Mouse (Mus musculus) stomach, postnatal 0 days (tissue): Measurements from ENCODE around the gene Zfp385b. TPM values are rescaled to one million over a fixed set of nuclear protein-coding genes. Genes with fewer than 3 reads are reported as not detected.

ENCODE experiments used
- ATAC-seq: fragments of 200-750 bp; cut with Nextera tagmentation; 2 replicates; pipeline ENCODE4 v1.8.0; 2017; ENCODE audit not compliant: low FRiP score, low TSS enrichment
- DNase-seq: peaks from one replicate; pipeline ENCODE4 v3.0.0-alpha.2; 2016; ENCODE audit warnings: low spot score
- H3K27ac ChIP-seq: fragments of 300-500 bp; sonication (generic); replicated peaks from 2 replicates; pipeline ENCODE4 v1.5.1; 2014; ENCODE audit warnings: mild to moderate bottlenecking, control low read depth
- H3K27me3 ChIP-seq: fragments of 300-500 bp; sonication (generic); 2 replicates; pipeline ENCODE4 v1.6.1; 2014; ENCODE audit warnings: low read length; ENCODE audit not compliant: control insufficient read depth, insufficient read depth
- H3K36me3 ChIP-seq: fragments of 300-500 bp; sonication (generic); 2 replicates; pipeline ENCODE4 v1.6.1; 2014; ENCODE audit warnings: low read length, mixed read lengths; ENCODE audit not compliant: control insufficient read depth, insufficient read depth
- H3K4me1 ChIP-seq: fragments of 300-500 bp; sonication (generic); replicated peaks from 2 replicates; pipeline ENCODE4 v1.6.1; 2014; ENCODE audit warnings: antibody characterized with exemption; ENCODE audit not compliant: control insufficient read depth, insufficient read depth
- H3K4me2 ChIP-seq: fragments of 300-500 bp; sonication (generic); replicated peaks from 2 replicates; pipeline ENCODE4 v1.6.1; 2014; ENCODE audit warnings: low read depth, mild to moderate bottlenecking, control low read depth, moderate library complexity
- H3K4me3 ChIP-seq: fragments of 300-500 bp; sonication (generic); 2 replicates; pipeline ENCODE4 v1.5.1; 2014; ENCODE audit warnings: low read depth, low read length, control low read depth
- H3K9ac ChIP-seq: fragments of 300-500 bp; sonication (generic); 2 replicates; pipeline ENCODE4 v1.6.1; 2014; ENCODE audit warnings: mild to moderate bottlenecking, low read length, control low read depth, mixed read lengths
- H3K9me3 ChIP-seq: fragments of 300-500 bp; sonication (generic); 2 replicates; pipeline ENCODE4 v1.6.1; 2016; ENCODE audit warnings: low read length; ENCODE audit not compliant: control insufficient read depth
- CTCF ChIP-seq: IDR thresholded peaks from 2 replicates; pipeline ENCODE4 v1.5.1; 2016; ENCODE audit warnings: antibody characterized with exemption, low read depth, mild to moderate bottlenecking, moderate library complexity
- EP300 ChIP-seq: optimal IDR thresholded peaks from 2 replicates; pipeline ENCODE3; 2016; ENCODE audit warnings: antibody characterized with exemption
- WGBS: fragments of 180-500 bp; shearing (Covaris S2); extraction: QIAGEN DNeasy Blood & Tissue Kit; methylation state at CpG from one replicate; pipeline ENCODE4 v1.1.7; 2014; 5-methylcytosine and 5-hydroxymethylcytosine counted together
- polyA plus RNA-seq: library from polyadenylated mRNA; unstranded; fragments of >200 nt; fragmentation: Nextera tagmentation; extraction: Ambion mirVana; gene quantifications from 2 replicates; pipeline ENCODE4 v1.2.1, GENCODE M21; 2015

Gene Zfp385b
- polyA plus RNA-seq, 1 experiment from 2014 or later = 10.2 TPM

DNA sequence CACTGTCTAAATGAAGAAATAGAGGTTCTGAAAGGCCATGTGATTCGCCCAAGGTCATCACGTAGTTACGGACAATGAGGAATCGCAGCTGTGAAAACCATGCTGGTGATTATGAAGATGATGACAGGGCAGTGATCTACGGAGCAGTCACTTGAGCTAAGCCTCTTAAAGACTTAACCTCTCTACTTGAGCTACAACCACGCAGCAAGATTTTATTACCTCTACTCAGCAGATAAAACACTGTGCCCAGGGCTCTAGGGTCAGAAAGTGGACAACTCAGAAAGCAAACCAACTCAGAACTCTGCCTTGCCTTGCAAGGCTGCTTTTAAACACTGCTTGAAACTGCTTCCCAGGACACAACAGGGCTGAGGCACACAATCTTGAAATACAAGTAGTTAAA, 291.8 kb downstream of the Zfp385b start:
- Histone ChIP-seq H3K4me3 (no peak overlapping the region), H3K4me2 (no peak overlapping the region), H3K4me1 (no peaks in the 10 kb centered on the region), H3K9me3 (no peaks in the 10 kb centered on the region), H3K36me3 (no peaks in the 10 kb centered on the region), H3K27ac (no peak overlapping the region), H3K9ac (no peak overlapping the region), H3K27me3 (no peaks in the 10 kb centered on the region)
- WGBS = 69% methylated on average over 6 of the region's 6 CpGs
- ATAC-seq (no peak), DNase-seq (no peak)
- no peak for TF ChIP-seq EP300
- no peak for TF ChIP-seq CTCF

DNA sequence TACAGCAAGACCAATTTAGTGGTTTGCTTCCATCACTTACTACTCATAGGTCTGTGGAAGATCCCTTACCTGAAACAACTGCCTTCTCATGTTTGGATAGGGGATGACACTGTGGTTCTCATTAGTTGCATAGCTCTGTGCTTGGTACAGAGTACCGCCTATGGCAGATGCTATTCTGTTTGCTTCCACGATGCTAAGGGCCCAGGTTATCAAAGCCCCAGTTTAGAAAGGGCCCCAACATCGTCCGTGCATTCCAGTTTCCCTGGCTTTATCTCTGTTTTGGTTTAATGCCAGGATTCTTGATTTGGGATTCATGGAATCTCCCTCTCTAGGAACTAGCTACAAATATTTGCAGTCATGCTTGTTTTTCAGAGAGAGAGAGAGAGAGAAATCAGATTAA, 292.6 kb downstream of the Zfp385b start:
- no peak overlapping the region for H3K27ac ChIP-seq
- TF ChIP-seq EP300 (no peak), CTCF (no peak)
- no peak overlapping the region for H3K4me3 ChIP-seq
- WGBS = 45% methylated on average over 4 of the region's 4 CpGs
- H3K36me3 ChIP-seq = no peaks in the 10 kb centered on the region
- no peak overlapping the region for H3K9ac ChIP-seq
- H3K4me1 ChIP-seq = no peaks in the 10 kb centered on the region
- no peak overlapping the region for H3K4me2 ChIP-seq
- no peak for ATAC-seq
- DNase-seq = no peak
- no peaks in the 10 kb centered on the region for H3K9me3 ChIP-seq
- H3K27me3 ChIP-seq = no peaks in the 10 kb centered on the region

DNA sequence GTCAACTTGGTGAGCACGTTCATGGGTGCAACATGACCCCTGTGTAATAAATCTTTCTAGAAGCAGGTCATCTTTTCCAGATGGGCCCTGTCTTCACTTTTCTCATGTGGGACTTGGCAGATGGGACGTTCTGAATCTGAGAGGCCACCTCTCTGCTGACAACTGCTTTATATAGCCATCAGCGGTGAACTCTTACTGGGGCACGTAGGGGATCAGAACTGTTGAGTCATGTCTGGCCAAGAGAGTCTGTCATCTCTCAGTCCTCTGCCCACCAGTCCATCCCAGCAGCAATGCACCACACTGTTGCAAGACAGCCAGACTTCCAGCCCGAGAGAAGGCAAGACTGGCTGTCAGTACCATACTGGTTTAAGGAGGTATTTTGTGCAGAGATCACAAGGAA, 293.1 kb downstream of the Zfp385b start:
- TF ChIP-seq EP300 = no peak
- TF ChIP-seq CTCF = no peak
- Histone ChIP-seq H3K4me3 (no peak overlapping the region), H3K36me3 (no peaks in the 10 kb centered on the region), H3K27ac (no peak overlapping the region), H3K9me3 (no peaks in the 10 kb centered on the region), H3K9ac (no peak overlapping the region), H3K4me2 (no peak overlapping the region), H3K27me3 (no peaks in the 10 kb centered on the region), H3K4me1 (no peaks in the 10 kb centered on the region)
- no peak for ATAC-seq
- WGBS = 75% methylated on average over 5 of the region's 5 CpGs
- no peak for DNase-seq

DNA sequence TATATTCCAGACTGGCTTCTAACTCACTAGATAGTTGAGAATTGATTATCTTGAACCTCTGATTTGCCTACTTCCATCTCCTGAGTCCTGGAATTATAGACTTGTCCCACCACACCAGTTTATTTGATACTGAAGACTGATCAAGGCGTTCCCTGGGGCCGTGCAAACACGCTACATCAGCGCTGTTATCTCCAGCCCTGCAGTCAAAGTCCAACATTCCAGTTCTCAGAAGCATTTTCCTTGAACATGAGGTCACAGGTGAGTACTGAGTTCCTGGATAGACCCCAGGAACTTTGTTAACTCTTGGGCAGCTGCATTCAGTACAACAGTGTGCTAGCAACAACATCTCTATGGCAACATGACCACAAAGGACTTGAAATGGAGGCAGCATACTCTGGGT, 297.2 kb downstream of the Zfp385b start:
- Histone ChIP-seq H3K4me3 (no peak overlapping the region), H3K36me3 (no peaks in the 10 kb centered on the region), H3K9me3 (no peaks in the 10 kb centered on the region), H3K27ac (no peak overlapping the region), H3K4me1 (no peaks in the 10 kb centered on the region), H3K9ac (no peak overlapping the region), H3K4me2 (no peak overlapping the region), H3K27me3 (no peaks in the 10 kb centered on the region)
- WGBS = 42% methylated on average over 4 of the region's 4 CpGs
- DNase-seq (peak; percentile 79), ATAC-seq (peak; percentile 95)
- TF ChIP-seq EP300 (no peak), CTCF (no peak)

DNA sequence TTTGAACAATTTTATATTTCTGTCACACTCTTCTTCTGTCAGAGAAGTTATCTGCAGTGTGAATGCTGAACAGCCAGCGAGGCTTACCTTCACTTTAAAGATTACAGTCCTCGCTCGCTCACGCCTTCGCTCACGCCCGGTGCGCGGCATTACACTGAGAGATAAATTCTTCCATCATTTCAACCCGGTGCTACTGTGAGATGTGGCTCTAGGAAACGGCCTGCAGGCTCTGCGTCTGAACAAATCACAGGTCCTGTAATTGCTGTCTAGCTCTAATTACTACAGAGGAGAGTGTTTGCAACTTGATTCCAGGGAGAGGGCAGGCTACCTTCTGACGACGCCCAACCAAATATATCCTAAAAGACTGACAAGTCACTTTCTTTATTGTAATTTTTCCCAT, 300.1 kb downstream of the Zfp385b start:
- ATAC-seq = 0 out of 2 replicates have a peak, but pooled peaks have one; percentile 27

DNA sequence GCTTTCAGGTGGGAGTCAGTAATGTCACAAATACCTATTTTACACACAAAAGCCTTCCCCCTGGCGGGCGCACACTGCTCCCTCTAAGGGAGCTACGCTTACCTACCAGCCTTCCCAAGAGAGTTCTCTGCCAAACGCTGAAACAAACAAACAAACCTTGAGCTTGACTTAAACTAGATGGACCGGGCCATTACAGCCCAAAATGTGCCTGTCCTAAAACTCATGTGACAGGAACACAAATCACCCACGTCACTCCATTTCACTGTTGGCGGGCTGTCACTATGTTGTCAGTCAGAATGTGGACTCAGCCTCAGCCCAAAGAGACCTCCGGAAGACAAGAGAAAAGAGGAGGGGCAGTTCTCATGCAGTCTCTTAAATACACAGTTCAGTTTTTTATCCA, 300.7 kb downstream of the Zfp385b start:
- no peak for ATAC-seq
- 0 out of 2 replicates have a peak overlapping the region, but pooled peaks have one; percentile 27 for H3K9ac ChIP-seq
- DNase-seq = peak; percentile 51

More for the DNA sequence above, 300.1 kb downstream of the Zfp385b start:
- peak overlapping the region; percentile 60 for H3K4me2 ChIP-seq
- no peaks in the 10 kb centered on the region for H3K9me3 ChIP-seq
- no peaks in the 10 kb centered on the region for H3K4me1 ChIP-seq
- no peak overlapping the region for H3K27ac ChIP-seq
- peak overlapping the region; percentile 40 for H3K4me3 ChIP-seq
- H3K36me3 ChIP-seq = no peaks in the 10 kb centered on the region
- no peak for TF ChIP-seq EP300
- no peak for TF ChIP-seq CTCF
- under 1% methylated on average over 14 of the region's 14 CpGs for WGBS
- DNase-seq = peak; percentile 54
- no peaks in the 10 kb centered on the region for H3K27me3 ChIP-seq
- H3K9ac ChIP-seq = 0 out of 2 replicates have a peak overlapping the region, but pooled peaks have one; percentile 27

More for the DNA sequence above, 300.7 kb downstream of the Zfp385b start:
- 15% methylated on average over 8 of the region's 8 CpGs for WGBS
- Histone ChIP-seq H3K27me3 (no peaks in the 10 kb centered on the region), H3K4me3 (peak overlapping the region; percentile 40), H3K4me1 (no peaks in the 10 kb centered on the region), H3K4me2 (peak overlapping the region; percentile 60), H3K27ac (0 out of 2 replicates have a peak overlapping the region, but pooled peaks have one; percentile 31), H3K9me3 (no peaks in the 10 kb centered on the region), H3K36me3 (no peaks in the 10 kb centered on the region)
- TF ChIP-seq EP300 (no peak), CTCF (peak; percentile 37)
